Mouse (Mus musculus) ES-Bruce4 (cell line): ENCODE data around the gene Vmn2r97. TPM values are rescaled to one million over a fixed set of nuclear protein-coding genes. Genes with fewer than 3 reads are reported as not detected.
"Not testable (repeated sequence)": the region's sequence is repeated elsewhere in the genome, so short reads cannot be mapped to it uniquely, and the experiment has no call there.

Experiments
- H3K27ac ChIP-seq: 2 replicates; pipeline ENCODE4 v1.5.1; 2012; ENCODE audit warnings: low read length, inconsistent platforms; ENCODE audit not compliant: insufficient read depth
- H3K27me3 ChIP-seq: 2 replicates; pipeline ENCODE4 v1.6.1; 2012; ENCODE audit warnings: mild to moderate bottlenecking, low read length, inconsistent platforms; ENCODE audit not compliant: control insufficient read depth, poor library complexity, insufficient read depth, severe bottlenecking
- H3K36me3 ChIP-seq: 2 replicates; pipeline ENCODE4 v1.6.1; 2012; ENCODE audit warnings: inconsistent platforms, mild to moderate bottlenecking, low read length, moderate library complexity; ENCODE audit not compliant: control insufficient read depth, poor library complexity, insufficient read depth, severe bottlenecking
- H3K4me1 ChIP-seq: one replicate; pipeline ENCODE4 v1.8.1; 2011; ENCODE audit warnings: low read length; ENCODE audit not compliant: control insufficient read depth, insufficient read depth
- H3K4me3 ChIP-seq: 2 replicates; pipeline ENCODE4 v1.5.1; 2011; ENCODE audit warnings: low read depth, mild to moderate bottlenecking, low read length
- H3K9ac ChIP-seq: 2 replicates; pipeline ENCODE4 v1.6.1; 2012; ENCODE audit warnings: low read depth, mild to moderate bottlenecking, inconsistent platforms; ENCODE audit not compliant: poor library complexity, severe bottlenecking
- H3K9me3 ChIP-seq: replicated peaks from 2 replicates; pipeline ENCODE4 v1.6.1; 2012; ENCODE audit warnings: mild to moderate bottlenecking, low read length, inconsistent platforms; ENCODE audit not compliant: control insufficient read depth, poor library complexity, insufficient read depth, severe bottlenecking
- CTCF ChIP-seq: IDR thresholded peaks from one replicate; pipeline ENCODE4 v1.8.1; 2011; ENCODE audit warnings: low read depth, low read length
- EP300 ChIP-seq: IDR thresholded peaks from 2 replicates; pipeline ENCODE4 v1.6.1; 2011; ENCODE audit warnings: low read depth, low read length; ENCODE audit not compliant: insufficient read depth
- POLR2A ChIP-seq: IDR thresholded peaks from one replicate; pipeline ENCODE4 v1.8.1; 2011; ENCODE audit warnings: low read length; ENCODE audit not compliant: insufficient read depth
- polyA plus RNA-seq: library from polyadenylated mRNA; stranded (reverse); fragments of >200 nt; gene quantifications from 2 replicates; pipeline ENCODE4 v1.2.4, GENCODE M21; 2011; ENCODE audit warnings: low read depth; ENCODE audit not compliant: missing spikeins, insufficient read depth, insufficient read length

Gene Vmn2r97
- polyA plus RNA-seq: 0.05 and 0.16 TPM in 2 replicates

DNA sequence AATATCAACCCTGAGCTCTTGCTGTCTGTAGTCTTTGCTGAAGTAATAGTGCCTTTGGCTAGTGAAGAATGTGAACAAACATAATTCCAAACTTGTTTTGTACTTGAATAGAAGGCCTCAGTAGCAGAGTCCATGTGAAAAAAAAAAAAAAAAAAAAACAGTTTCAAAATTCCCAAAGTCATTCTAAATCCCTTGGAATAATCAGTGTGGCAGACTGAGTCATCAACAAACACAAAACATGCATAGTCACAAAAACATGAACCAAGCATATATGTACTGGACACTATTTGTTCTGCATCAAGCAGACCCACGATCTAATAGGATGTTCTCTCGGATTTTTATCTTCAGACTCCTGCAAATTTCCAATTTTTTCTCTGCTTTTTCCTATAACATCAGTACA is at the start of gene Vmn2r97:
Gene Vmn2r97, plus strand, starts transcription at position 301 of the 400 bp plus-strand sequence.
- not testable (repeated sequence) for H3K9ac ChIP-seq, H3K27me3 ChIP-seq, H3K4me1 ChIP-seq, H3K27ac ChIP-seq, H3K36me3 ChIP-seq, H3K4me3 ChIP-seq, H3K9me3 ChIP-seq

DNA sequence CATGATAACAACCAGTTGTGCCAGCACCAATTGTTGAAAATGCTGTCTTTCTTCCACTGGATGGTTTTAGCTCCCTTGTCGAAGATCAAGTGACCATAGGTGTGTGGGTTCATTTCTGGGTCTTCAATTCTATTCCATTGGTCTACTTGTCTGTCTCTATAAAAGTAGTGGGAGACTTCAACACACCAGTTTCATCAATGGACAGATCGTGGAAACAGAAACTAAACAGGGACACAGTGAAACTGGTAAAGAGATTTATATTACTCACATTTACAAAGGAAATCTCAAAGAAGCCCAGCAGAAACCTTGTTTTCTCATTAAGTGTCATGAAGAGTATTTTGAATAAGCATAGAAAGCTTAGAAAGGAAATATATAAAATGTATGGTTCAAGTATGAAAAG is 31.7 kb upstream of the Vmn2r97 start:
- H3K27ac ChIP-seq, H3K4me3 ChIP-seq, H3K9ac ChIP-seq, H3K4me1 ChIP-seq, H3K36me3 ChIP-seq, H3K9me3 ChIP-seq, H3K27me3 ChIP-seq: not testable (repeated sequence)

DNA sequence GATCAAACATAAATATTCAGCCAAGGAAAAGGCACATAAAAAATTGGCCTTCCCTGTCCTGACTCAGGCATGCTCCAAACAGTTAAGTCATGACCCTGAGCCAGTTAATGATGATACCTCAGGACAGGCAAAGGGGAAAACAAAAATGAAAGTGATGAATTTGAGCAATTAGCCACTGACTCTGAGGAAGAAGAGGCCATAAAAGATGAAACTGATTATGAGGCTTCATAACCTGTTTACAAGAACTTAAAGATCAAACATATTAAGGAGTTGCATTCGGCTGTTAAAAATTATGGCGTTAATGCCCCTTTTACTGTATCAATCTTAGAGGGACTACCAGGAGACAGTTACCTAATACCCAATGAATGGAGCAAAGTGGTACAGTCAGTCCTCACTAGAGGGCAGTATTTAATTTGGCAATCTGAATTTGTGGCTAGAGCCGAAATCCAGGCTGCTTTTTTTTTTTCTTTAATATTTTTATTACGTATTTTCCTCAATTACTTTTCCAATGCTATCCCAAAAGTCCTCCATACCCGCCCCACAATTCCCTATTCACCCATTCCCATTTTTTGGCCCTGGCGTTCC is 24.3 kb upstream of the Vmn2r97 start:
- H3K27me3 ChIP-seq: no peaks in the 10 kb centered on the region
- no peak overlapping the region for H3K4me3 ChIP-seq
- no peaks in the 10 kb centered on the region for H3K36me3 ChIP-seq
- H3K4me1 ChIP-seq: no peaks in the 10 kb centered on the region
- no peak overlapping the region for H3K9ac ChIP-seq
- H3K9me3 ChIP-seq: no peaks in the 10 kb centered on the region
- no peak overlapping the region for H3K27ac ChIP-seq
- TF ChIP-seq POLR2A (no peak), EP300 (no peak), CTCF (no peak)

DNA sequence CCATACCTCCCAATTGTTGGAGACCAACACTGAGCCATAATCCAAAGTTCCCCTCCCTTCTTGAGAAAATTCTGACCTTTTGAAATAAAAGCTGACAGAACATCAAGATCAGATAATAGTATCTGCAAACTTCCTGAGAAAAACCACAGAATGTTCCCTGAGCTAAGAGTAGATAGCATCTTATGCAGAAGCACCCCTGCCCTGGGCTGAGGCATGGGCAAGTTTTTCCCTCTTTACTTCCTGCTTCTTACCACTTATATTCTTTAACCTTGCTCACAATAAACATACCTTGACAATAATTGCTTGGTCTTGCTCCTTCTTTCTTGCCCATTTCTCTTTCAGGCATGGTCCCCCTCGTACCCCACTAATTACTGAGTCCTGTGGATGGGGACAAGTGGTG is 43.7 kb downstream of the Vmn2r97 start:
- not testable (repeated sequence) for H3K27me3 ChIP-seq, H3K27ac ChIP-seq, H3K9ac ChIP-seq, H3K4me3 ChIP-seq, H3K36me3 ChIP-seq, H3K9me3 ChIP-seq, H3K4me1 ChIP-seq

DNA sequence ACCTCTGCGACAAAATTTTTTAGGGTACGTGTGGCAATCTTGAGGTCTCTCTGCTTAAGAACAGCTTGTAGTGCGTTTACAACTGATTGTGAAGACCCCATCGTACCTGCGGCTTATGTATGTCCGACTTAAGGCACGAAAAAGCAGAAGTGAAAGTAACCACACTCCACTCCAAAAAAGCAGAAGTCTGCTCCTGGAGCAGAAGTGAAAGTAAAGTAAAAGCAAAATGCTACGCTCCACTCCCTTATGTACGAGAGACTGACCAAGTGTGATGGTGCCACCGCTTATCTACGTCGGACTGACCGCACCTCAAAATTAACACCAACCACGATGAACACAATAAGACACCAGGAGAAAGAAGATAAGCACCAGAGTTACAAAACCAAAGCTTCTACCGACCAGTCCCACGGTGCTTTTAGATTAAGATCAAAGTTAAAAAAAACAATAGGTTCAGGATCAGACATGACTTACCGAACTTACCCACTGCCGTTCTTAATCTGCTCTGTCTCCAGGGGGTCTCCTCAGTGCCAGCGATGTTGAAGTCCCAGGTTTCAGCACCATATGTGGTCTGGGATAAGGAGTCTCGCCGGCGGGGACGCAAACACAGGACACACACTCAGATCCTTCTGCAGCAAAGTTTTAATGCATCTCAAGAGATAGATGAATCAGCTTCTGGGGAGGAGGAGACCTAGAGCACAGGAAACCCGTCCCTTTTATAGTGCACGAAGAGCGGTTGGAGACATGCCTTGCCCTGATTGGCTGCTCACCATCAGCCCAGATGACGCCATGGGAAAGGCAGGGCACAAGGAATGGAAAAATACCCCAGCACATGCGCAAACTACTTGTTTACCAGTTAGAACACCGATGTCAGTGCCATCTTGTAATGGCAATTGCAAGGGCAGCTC is 54.5 kb downstream of the Vmn2r97 start:
- peaks cover 39% of the 10 kb centered on the region for H3K9me3 ChIP-seq
- H3K27ac ChIP-seq: no peak overlapping the region
- H3K4me3 ChIP-seq: no peak overlapping the region
- no peaks in the 10 kb centered on the region for H3K4me1 ChIP-seq
- no peaks in the 10 kb centered on the region for H3K27me3 ChIP-seq
- TF ChIP-seq CTCF (no peak), EP300 (no peak)
- no peak overlapping the region for H3K9ac ChIP-seq
- H3K36me3 ChIP-seq: no peaks in the 10 kb centered on the region

Other genes starting within 250 kb of the Vmn2r97 start
- not detected in 2 replicates for gene Vmn2r98, start 139.2 kb downstream of the Vmn2r97 start, polyA plus RNA-seq